Mouse (Mus musculus) mature B cell (primary cell): Measurements from ENCODE around the gene Tmem107.
"Not testable (repeated sequence)": the region's sequence is repeated elsewhere in the genome, so short reads cannot be mapped to it uniquely, and the experiment has no call there.

ENCODE experiments used
- in situ Hi-C: fragments of 300-500 bp; cut with MboI; formaldehyde crosslinking; loops from 2 replicates; pipeline ENCODE4 v1.14.3; 2019

Tmem107 gene

GRCm38 (mm10) chr11:69075764-69076479, 5.3 kb downstream of the Tmem107 start:
- in situ Hi-C loops, result no loop called here

DNA sequence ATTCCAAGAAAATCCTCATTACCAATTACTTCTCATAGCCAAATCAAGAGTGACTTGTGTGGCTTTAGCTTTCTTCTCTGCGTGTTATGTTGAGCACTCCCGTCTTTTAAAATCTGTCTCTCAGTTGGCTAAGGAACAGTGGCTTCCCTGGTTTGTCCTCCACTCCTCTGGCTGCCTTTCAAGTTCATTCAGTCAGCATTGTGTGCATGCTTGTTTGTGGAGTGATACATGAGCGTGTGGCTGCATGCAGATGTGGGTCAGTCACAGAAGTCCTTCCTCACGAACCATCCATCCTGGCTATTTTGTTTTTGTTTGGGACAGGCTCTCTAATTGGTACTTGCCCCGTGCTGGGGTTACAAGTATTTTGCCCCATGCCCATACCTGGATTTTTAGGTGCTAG, 6.0 kb downstream of the Tmem107 start:
- in situ Hi-C loops, result no loop called here

DNA sequence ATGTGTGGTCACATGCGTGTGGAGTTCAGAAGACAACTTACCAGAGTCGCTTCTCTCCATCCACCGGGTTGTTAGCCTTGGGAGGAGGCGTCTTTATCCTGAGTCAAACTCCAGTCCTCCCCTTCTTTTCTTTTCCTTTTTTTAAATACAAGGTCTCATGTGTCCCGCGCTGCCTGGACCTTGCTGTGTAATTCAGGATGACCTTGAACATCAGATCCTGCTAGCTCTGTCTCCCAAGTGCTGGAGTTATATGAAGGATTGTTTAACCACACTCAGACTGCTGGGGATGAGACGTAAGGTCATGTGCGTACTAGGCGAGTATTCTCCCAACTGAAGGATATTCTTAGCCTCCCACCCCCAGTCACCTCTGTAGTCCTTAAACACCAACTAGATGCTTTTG, 6.7 kb downstream of the Tmem107 start:
- in situ Hi-C loops, result no loop called here

GRCm38 (mm10) chr11:69078041-69078440, 7.4 kb downstream of the Tmem107 start:
- in situ Hi-C loops, result no loop called here

- in situ Hi-C loops, result no loop called here
Measured at GRCm38 (mm10) chr11:69078805-69079438, 8.3 kb downstream of the Tmem107 start.

DNA sequence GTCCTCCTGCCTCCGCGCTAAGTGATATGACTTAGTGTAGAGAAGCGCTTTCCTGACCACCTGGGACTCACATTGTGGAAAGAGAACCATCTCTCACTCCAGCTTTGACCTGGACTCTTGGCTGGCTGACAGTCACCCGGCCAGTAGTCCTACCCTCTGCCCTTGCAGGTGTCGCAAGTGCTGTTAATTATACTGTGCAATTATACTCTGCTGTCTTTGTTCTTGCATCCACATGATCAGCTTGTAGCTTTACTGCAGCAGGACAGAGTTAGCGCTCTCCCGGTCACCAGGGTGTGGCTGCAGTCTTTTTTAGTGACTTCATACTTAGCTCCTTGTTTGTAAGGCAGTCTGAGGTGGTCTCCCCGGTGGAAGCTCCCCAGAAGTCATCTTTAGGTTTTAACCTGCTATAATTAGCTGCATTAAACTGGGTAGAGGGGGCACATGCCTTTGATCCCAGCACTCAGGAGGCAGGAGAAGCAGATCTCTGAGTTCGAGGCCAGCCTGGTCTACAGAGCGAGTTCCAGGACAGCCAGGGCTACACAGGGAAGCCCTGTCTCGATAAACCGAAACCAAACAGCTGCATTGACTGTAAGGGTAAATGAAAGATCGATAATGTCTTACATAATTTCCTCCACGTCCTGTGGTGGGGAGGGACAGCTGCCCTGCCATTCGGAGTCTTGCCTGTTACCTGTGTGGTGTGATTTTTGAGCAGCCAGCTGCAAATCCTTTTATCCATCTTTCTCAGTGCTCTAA, 9.7 kb downstream of the Tmem107 start:
- in situ Hi-C loops, result no loop called here

DNA sequence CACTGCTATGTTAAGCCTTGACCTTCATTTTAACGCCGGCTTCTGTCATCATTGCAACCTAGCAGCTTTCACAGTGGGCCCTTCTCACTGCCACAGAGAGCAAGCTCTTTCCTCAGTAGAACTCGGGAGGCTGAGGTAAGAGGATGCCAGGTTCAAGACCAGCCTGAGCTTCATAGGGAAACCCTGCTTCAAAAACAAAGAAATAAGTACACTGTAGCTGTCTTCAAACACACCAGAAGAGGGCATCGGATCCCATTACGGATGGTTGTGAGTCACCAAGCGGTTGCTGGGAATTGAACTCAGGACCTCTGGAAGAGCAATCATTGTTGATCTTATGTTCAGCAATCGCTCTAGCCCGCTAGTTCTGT, 10.2 kb downstream of the Tmem107 start:
- in situ Hi-C loops, result no loop called here

DNA sequence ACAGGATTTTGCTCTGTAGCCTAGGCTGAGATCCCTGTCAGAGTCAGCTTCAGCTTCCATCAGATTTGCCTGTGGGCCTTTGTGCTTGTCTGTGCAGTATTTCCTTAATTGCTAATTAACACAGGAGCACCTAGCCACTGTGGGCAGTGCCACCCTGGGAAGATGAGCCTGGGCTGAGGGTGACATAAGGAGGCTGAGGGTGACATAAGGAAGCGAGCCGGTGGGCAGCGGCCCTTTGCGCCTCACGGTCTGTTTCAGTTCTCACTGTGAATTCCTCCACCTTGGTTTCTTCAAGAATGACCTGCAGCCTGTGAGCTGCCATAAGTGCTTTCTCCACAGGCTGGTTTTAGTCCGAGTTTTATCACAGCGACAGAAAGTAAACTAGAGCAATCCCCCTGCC, 11.0 kb downstream of the Tmem107 start:
- in situ Hi-C loops, result no loop called here

DNA sequence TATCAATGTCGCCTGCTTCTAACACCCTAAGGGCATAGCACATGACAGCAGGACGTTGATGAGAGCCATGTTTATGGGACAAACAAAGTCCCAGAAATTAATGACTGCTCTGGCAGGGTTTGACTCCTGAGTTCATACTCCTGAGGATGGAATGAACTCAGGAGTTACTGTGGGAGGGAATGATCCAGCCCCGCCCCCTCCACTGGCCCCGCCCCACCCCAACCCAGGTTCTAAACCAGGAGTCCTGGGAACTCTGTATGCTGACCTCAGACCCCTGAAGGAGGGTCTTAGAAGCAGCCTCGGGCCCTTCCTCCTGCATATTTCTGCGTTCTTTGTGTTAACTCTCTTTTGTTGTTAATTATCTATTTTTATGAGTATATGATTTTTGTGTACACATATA, 15.0 kb downstream of the Tmem107 start:
- in situ Hi-C loops, result no loop called here

DNA sequence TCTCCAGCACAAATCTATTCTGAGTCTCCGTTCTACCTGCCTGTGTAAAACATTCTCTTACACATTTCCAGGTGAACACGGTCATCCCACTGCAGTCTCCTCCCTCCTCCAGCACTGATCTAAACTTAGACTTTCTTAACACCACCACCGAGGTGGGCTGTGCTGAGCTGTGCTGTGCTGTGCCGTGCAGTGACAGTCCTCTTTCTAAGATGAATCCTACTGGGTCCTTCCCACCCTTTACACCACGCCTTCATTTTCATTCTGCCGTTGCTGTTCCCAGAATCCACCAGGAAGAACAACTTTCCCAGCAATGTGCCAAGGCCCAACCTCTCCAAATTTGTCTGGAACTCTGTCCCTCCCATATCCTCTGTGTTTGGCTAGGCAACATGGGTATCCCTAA, 15.8 kb downstream of the Tmem107 start:
- in situ Hi-C loops, result no loop called here

GRCm38 (mm10) chr11:69087082-69087481, 16.5 kb downstream of the Tmem107 start:
- in situ Hi-C loops, result no loop called here

DNA sequence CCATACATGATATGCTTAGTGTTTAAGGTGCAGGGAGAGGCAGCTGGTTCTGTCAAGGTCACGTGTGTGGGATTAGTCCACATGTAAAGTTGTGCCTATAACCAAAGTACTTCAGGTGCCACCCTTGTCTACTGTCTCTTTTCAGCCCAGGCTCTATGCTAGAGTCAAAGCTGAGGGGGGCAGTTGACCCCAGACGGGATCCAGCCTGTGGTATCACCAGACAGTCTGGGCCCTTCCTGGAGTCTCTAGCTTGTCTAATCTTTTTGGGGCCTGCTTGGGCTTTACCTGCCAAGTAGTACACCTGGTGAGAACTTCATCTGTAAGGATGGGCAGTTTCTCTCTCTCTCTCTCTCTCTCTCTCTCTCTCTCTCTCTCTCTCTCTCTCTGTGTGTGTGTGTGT, 17.0 kb downstream of the Tmem107 start:
- in situ Hi-C loops, result no loop called here

DNA sequence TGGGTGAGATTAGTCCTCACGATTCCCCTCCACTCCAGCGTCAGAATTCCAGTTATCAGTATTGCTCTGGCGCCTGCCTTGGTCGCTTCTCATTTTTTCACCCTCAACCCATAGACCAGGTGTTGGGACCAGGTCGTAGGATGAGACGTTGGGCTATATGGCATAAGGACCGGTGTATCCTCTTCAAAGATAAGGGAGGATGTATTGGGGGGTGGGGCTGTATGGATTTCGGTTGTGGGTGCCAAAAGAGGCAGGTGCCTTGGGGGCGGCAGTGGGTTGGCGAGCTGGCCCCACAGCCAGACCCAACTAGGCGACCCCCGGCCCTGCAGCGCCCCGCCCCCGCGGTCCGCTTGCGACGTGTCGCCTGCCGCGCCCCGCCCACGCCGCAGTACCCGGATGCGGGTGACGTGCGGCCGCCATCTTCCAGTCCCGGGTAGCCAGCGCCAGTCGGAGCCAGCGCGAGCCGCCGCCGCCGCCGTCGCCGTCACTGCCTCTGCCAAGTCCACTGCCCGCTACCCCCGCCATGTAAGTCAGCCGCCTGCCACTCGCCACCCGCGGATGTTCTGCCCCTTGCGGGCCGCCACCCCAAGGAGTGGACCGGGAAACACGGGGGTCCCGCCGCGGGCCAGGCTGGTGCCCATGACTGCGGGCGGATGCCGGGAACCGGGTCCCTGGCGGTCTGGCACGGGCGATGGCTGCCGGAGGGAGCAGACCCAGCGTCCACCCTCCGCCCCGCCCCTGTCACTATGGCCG, 17.7 kb downstream of the Tmem107 start, which contains the start of gene Vamp2:
Gene Vamp2 (plus strand): TSS at position 388 of the 753 bp plus-strand sequence.
- in situ Hi-C loops, result no loop called here

DNA sequence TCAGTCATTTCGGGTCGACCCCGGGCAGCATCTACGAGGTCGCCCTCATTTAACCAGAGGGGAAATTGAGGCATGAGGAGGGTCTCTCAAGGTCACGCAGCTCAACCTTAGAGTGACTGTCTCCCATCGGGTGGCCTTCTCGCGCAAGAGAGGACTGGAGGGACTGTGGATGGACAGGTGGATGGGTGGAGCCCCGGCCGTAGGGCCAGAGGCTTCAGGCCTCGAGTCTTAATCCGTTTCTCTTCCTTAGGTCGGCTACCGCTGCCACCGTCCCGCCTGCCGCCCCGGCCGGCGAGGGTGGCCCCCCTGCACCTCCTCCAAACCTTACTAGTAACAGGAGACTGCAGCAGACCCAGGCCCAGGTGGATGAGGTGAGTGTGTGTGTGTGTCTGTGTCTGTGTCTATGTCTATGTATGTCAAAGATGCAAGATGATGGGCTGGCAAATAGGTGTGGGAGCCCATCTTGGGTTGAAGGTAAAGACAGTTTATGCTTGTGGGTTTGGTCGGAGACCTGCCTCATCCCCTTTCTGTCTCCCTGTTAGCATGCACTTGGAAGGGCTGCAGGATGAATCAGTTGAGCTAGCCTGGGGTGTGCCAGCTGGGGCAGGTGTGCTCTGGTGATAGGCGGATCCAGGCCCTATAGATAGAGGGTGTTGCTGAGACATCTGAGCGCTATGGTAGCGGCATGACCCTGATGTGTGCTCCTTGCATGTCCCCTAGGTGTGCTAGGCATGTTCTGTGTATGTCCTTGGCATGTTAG, 18.4 kb downstream of the Tmem107 start:
- in situ Hi-C loops, result no loop called here

GRCm38 (mm10) chr11:69089616-69090290, 19.1 kb downstream of the Tmem107 start:
- in situ Hi-C loops, result no loop called here

DNA sequence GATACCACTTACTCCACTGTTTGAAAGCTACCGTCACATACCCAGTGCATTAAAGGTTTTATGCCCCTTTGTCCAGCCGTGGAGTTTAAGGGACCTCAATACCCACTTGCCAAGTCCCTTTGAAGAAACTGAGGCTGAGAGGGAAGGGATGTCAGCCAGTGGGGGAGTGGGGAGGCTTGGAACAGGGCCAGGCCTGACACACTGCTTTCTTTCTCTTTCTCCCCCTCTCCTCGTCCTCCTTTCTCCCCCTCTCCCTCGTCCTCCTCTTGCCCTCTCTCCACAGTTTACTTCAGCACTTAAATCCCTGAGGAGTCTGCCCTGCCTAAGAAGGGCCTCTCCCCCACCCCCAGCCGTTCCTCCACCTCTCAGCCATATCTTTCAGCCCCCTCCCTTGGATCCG, 19.8 kb downstream of the Tmem107 start:
- in situ Hi-C loops, result no loop called here

DNA sequence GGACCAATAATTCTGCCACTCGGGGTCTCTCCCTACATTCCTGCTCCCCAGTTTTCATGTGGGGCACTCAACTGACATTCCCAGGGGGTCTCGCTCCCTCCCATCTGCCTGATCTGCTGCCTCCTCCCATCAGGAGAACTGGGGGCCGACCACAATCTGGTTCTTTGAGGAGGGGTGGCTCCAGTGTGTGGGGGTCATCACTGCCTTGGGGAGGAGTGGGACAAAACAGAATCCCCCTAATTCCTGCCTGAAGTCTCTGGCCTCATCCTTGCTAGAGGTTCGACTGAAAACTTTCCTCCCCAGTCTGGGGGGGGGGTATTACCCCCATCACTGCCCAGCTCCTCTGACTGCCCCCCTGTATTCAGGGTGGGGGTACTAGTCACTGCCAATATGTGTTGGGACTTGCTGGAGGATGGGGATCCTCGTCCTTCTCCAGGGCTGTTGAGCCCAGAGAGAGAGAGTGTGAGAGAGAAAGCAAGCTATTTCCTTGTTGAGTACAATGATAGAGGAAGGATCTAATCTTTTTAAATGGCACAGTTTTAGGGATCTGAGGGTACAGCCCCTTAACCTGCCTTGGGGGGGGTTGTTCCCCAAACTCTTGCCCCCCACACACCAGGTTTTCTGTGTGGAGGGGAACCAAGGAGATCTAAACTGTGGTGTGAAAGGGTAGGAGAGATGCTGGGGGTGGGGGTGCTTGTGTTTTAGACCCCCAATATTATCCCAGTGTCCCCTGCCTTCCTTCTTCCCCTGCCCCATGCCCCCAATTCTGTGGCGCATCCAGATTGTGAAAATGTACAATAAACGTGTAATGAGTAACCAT, 21.2 kb downstream of the Tmem107 start:
- in situ Hi-C loops, result no loop called here

GRCm38 (mm10) chr11:69092386-69092751, 21.8 kb downstream of the Tmem107 start:
- in situ Hi-C loops, result no loop called here

DNA sequence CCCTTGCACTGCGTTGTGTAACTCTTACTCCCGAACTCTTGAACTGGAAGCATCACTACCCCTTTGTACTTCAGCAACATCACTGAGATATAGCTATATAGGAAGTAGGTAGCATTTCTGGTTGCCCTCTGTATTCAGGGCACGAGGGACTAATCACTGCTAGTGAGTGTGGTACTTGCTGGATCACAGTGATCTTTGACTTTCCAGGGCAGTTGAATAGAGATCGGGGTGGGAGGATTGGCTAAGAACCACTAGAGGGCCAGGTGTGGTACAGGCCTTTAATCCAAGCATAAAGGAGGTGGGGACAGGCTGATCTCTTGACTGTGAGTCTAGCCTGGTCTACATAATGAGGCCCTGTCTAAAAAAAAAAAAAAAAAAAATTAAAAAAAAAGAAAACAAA, 22.3 kb downstream of the Tmem107 start:
- in situ Hi-C loops, result no loop called here

GRCm38 (mm10) chr11:69093856-69094255, 23.2 kb downstream of the Tmem107 start:
- in situ Hi-C loops, result not testable (repeated sequence)
